Mouse (Mus musculus) gastrocnemius, postnatal 10 days (tissue): ENCODE results near the gene Ms4a6b. TPM values are rescaled to one million over a fixed set of nuclear protein-coding genes. Genes with fewer than 3 reads are reported as not detected.
"Not testable (repeated sequence)": the region's sequence is repeated elsewhere in the genome, so short reads cannot be mapped to it uniquely, and the experiment has no call there.

ENCODE experiments used
- DNase-seq: peaks from one replicate; pipeline ENCODE4 v3.0.0; 2021; ENCODE audit warnings: mixed read lengths
- long read RNA-seq, 2 experiments: library from polyadenylated mRNA; stranded (forward); transcript quantifications; one replicate each; pipeline ENCODE4 v2.0.0; 2021
- total RNA-seq, 2 experiments: library from RNA; stranded (reverse); gene quantifications; 2 replicates each; pipeline ENCODE4 v1.2.3; 2021

Ms4a6b gene
- 1 to 10 TPM; 1.8 to 4.2 TPM for total RNA-seq
- long read RNA-seq, experiment 1, partial matches to known transcripts, result 0 of 1 reads
- long read RNA-seq, experiment 1, other reads (novel, unspliced or antisense), result 0 of 1 reads
- long read RNA-seq, experiment 2, partial matches to known transcripts, result 0 of 2 reads
- long read RNA-seq, experiment 2, other reads (novel, unspliced or antisense), result 0 of 2 reads

DNA sequence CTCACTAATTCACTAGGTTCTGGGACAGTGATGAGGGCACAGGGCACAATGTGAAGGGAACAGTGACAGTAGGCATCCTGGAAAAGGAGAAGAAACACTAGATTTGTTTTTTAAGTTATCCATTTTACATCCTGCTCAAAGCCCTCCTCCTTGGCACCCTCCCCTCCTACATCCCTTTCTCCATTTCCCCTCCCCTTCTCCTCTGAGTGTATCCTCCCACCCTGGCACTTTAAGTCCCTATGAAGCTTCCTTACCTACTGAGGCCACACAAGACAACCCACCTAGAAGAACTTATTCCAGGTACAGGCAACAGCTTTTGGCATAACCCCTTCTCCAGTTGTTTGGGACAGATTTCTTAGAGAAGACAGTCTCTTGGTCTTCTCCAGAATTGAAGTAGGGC lies at the start of gene Ms4a6b:
TSS of gene Ms4a6b (plus strand) at position 267 of the 400 bp plus-strand sequence.
- DNase-seq, result no peak

DNA sequence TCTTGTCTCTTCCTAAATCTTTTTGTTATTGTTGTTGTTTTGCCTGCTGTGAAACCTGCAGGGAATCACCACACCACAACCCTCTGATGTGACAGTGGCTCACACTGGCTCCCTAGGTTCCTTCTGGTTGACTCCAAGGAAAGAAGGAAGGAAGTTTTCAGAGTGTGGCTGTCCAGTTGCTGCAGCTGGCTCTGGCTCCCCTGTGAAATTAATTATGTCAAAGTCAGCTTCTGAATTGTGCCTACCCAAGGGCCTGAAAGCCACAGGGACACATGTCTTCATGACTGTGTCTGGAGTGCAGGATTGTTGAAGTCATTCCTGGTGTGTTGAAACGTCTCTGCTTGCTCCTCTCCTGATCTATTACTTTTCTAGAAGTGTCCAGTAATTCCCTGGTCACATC lies 48.0 kb upstream of the Ms4a6b start:
- not testable (repeated sequence) for DNase-seq

DNA sequence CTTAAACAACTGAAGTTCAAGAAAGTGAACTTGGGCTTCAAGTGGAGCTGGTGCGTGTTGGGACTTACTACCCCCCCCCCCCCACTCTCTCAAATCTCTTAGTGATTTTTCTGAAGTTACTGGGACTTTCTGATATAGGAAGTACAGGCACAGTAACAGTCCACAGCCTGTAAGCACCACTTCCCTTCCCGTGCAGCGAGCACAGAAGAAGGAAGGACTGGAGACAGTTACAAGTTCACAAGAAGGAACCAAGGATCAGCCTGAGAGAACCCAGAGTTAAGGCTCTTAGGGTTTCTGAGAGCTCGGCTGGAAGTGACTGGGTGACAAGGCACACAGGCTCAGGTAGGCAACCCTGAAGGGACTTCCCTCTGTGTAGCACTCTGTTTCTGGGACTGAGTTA lies 47.1 kb upstream of the Ms4a6b start, which contains the start of gene Ms4a6c:
TSS of gene Ms4a6c (plus strand) at position 152 of the 400 bp plus-strand sequence.
- DNase-seq, result not testable (repeated sequence)

DNA sequence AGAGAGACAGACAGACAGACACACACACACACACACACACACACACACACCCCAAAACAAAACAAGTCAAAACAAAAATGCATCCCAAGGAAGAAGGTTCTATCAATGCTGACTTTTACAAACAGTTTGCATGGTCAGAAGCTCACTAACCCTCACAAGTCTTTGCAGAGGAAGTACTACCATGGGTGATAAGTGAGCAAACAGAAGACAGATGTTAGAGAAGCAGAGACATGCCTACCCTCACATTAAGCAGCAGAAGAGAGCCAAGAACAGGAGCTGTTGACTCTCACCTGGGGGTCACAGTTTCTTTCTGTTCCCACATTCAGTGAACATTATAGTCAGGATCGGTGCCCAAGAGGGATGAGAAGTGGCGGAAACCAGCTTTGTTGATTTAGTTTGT lies 36.6 kb upstream of the Ms4a6b start:
- no peak for DNase-seq

DNA sequence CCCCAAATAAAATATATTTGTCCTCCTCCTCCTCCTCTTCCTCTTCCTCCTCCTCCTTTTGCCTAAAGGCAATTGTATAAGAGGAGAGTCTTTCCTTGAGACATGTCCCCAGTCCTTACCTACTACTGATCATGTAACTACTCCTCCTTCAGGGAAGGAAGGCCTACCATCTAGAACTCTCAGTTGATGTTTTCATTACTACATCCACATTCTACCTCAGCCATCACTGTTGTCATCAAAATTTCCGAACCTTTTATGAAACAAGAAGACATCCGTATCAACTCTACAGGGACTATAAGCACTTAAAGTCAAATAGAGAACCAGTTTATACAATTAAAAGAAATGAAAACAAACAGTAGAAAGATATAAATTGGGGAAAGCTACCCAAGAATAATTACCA lies 33.6 kb upstream of the Ms4a6b start:
- DNase-seq, result no peak

GRCm38 (mm10) chr19:11483941-11484340 lies 32.4 kb upstream of the Ms4a6b start:
- DNase-seq, result no peak

- DNase-seq, result no peak
Observed at GRCm38 (mm10) chr19:11484388-11484787, 31.9 kb upstream of the Ms4a6b start.

GRCm38 (mm10) chr19:11485266-11485665 lies 31.0 kb upstream of the Ms4a6b start:
- DNase-seq, result no peak

- DNase-seq, result no peak
Observed at GRCm38 (mm10) chr19:11485746-11486145, 30.6 kb upstream of the Ms4a6b start, which contains the start of gene Gm8369. Gm8369 (plus strand) TSS chr19:11485938.

- no peak for DNase-seq
Observed at GRCm38 (mm10) chr19:11486599-11486998, 29.7 kb upstream of the Ms4a6b start.

GRCm38 (mm10) chr19:11491406-11492189 lies 24.7 kb upstream of the Ms4a6b start:
- DNase-seq, result no peak

DNA sequence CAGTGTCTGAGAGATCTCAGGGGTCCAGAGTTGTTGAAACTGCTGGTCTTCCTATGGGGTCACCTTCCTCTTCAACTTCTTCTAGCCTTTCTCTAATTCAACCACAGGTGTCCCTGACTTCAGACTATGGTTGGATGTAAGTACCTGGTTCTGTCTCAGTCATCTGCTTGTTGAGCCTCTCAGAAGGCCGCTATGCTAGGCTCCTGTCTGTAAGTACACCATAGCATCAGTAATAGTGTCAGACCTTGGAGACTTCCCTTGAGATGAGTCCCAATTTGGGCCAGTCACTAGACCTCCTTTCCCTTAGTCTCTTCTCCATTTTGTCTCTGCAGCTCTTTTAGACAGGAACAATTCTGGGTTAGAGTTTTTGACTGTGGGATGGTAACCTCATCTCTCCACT lies 23.6 kb upstream of the Ms4a6b start:
- DNase-seq, result no peak

GRCm38 (mm10) chr19:11494519-11494918 lies 21.8 kb upstream of the Ms4a6b start:
- no peak for DNase-seq

DNA sequence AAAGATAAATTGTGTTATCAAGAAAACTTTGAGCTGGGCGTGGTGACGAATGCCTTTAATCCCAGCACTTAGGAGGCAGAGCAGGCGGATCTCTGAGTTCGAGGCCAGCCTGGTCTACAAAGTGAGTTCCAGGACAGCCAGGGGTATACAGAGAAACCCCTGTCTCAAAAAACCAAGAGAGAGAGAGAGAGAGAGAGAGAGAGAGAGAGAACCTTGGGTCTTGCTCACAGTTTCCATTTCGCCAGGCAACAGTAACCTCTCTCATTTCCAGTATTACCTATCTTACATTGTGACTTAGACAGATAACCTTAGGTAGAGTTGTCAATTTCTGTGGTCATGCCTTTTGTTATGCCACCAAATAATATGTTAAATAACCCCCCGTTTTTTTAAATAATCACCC lies 20.0 kb upstream of the Ms4a6b start:
- no peak for DNase-seq

DNA sequence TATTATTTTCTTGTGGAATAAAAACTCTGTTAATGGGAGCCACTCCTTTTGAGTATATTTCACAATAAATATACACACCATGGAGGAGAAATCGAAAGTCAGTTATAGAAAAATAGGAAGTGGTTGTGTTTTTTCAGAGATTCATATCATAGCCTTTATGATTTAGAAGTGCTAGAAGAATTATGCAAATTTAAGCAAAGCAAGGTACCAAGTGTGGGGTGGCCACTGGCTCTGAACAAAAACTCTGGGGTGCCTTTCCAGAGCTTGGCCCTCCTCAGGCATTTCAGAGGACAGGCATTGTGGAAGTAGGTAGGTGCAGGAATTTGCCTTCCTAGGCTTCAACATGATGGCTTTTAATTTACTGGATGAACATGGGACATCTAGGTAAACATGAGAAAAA lies 19.0 kb upstream of the Ms4a6b start:
- not testable (repeated sequence) for DNase-seq

GRCm38 (mm10) chr19:11500796-11501195 lies 15.5 kb upstream of the Ms4a6b start:
- no peak for DNase-seq

DNA sequence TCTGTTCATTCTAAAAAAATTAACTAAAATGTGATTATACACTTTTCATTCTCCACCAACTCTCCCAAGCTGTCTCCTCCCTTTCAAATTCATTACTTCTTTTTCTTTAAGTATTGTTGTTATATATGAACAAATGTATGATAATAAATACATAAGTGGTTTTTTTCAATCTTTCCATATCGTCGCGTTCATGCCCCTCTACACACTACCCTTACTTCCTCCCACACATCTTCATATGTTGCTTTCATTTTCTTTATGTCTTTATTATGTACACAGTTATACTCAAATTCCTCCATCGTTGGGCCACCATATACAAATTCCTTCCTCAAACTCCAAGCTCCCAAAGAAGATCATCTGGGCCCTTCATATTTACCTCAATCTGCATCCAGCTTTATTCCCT lies 15.0 kb upstream of the Ms4a6b start:
- no peak for DNase-seq

- no peak for DNase-seq
Observed at GRCm38 (mm10) chr19:11504857-11505256, 11.5 kb upstream of the Ms4a6b start.

- no peak for DNase-seq
Observed at GRCm38 (mm10) chr19:11513458-11513857, 2.9 kb upstream of the Ms4a6b start.

- no peak for DNase-seq
Observed at GRCm38 (mm10) chr19:11516845-11517244, 533 bp downstream of the Ms4a6b start.

DNA sequence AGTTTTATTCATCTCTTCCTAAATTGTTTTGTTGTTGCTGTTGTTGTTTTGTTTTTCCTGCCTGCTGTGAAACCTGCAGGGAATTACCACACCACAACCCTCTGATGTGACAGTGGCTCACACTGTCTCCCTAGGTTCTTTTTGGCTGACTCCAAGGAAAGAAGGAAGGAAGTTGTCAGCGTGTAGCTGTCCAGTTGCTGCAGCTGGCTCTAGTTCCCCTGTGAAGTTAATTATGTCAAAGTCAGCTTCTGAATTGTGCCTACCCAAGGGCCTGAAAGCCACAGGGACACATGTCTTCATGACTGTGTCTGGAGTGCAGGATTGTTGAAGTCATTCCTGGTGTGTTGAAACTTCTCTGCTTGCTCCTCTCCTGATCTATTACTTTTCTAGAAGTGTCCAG lies 1.1 kb downstream of the Ms4a6b start:
- not testable (repeated sequence) for DNase-seq

GRCm38 (mm10) chr19:11518356-11518755 lies 2.0 kb downstream of the Ms4a6b start:
- not testable (repeated sequence) for DNase-seq

DNA sequence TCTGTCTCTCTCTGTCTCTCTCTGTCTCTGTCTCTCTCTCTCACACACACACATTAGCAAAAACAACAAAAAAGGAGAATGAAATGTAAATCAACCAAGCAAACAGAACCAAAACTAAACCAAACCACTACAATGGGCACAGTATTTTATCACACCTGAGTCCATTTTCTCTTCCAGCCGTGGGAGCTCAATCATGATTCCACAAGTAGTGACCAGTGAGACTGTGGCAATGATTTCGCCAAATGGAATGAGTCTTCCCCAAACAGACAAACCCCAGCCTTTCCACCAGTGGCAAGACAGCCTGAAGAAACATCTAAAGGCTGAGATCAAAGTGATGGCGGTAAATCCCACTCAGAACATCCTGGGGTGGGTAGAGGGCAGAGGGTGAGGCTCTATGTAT lies 3.8 kb downstream of the Ms4a6b start:
- DNase-seq, result no peak

GRCm38 (mm10) chr19:11533421-11533820 lies 17.1 kb downstream of the Ms4a6b start:
- DNase-seq, result no peak
